Comparison of ENCODE assay signal across 24 mouse cellular contexts in the genomic region with DNA sequence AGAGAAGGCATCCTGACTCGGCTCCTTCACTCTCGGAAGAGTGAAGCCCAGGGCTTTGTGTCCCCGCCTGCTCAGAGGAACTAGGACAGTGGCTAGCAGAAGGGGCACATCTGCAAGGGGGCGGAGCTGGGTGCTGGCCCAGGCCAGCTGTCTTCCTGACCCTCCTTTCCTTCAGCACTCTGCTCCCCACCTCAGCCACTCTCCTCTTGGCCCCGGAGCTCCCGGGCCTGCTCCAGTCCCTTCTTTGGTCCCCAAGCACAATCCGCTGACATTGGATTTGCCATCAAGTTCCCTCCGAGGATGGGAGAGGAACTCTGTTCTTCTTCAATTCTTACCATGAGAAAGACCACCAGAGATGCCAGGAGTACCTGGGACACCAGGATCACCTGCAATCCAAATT. TPM values are rescaled to one million over a fixed set of nuclear protein-coding genes. Genes with fewer than 3 reads are reported as not detected.
"Had no signal": no experiment of that assay in that cellular context is flagged by ENCODE, and none has a peak within 500 bp of the region (broad histone marks: within the 10 kb centered on the region; RNA-seq: fewer than 3 reads in every experiment).

No protein-coding gene starts in this region.

- H3K27ac ChIP-seq: kidney, embryonic 15.5 days; left cerebral cortex, adult 2 months; limb, embryonic 12.5 days; limb, embryonic 15.5 days; liver, embryonic 14.5 days; macrophage; midbrain, embryonic 13.5 days had no signal

- H3K4me3 ChIP-seq: kidney, embryonic 15.5 days; left cerebral cortex, adult 2 months; limb, embryonic 12.5 days; limb, embryonic 15.5 days; midbrain, embryonic 13.5 days had no signal

- H3K9ac ChIP-seq: kidney, embryonic 15.5 days; limb, embryonic 12.5 days; limb, embryonic 15.5 days; liver, embryonic 14.5 days; liver, postnatal 0 days; lung, embryonic 14.5 days; midbrain, embryonic 13.5 days had no signal

- H3K9me3 ChIP-seq: kidney, embryonic 15.5 days; limb, embryonic 12.5 days; limb, embryonic 15.5 days; midbrain, embryonic 13.5 days had no signal

- H3K36me3 ChIP-seq: midbrain, embryonic 13.5 days had no signal

- H3K4me2 ChIP-seq: kidney, embryonic 15.5 days; limb, embryonic 12.5 days; limb, embryonic 15.5 days; liver, embryonic 11.5 days; lung, embryonic 14.5 days; midbrain, embryonic 13.5 days had no signal

- ATAC-seq: liver, postnatal 0 days; lung, postnatal 0 days; midbrain, embryonic 13.5 days; midbrain, embryonic 16.5 days had no signal

- DNase-seq: kidney, adult 11 months; kidney, adult 8-10 months; kidney, postnatal 10 days; kidney, postnatal 36 days; layer of hippocampus, postnatal 36 days; liver, postnatal 0 days; lung, embryonic 14.5 days; right cerebral cortex, adult 18-20 months; right cerebral cortex, postnatal 14 days; right cerebral cortex, postnatal 4 days; thymus, adult 2 months; thymus, postnatal 14 days; thymus, postnatal 4 days had no signal

- H3K27me3 ChIP-seq: kidney, embryonic 15.5 days; limb, embryonic 12.5 days; limb, embryonic 15.5 days; midbrain, embryonic 13.5 days had no signal

RNA-seq across cellular contexts. Expression of a gene that starts 39.6 kb away (rescaled TPM):
- total RNA-seq: megakaryocyte, adult 5-6 weeks had no signal
- polyA plus RNA-seq: macrophage had no signal
